Mouse (Mus musculus): ENCODE measurements around the gene 2410004B18Rik. TPM values are rescaled to one million over a fixed set of nuclear protein-coding genes. Genes with fewer than 3 reads are reported as not detected.

2410004B18Rik gene
- polyA plus RNA-seq, 1 experiment from 2014 or later = 10.1 TPM

DNA sequence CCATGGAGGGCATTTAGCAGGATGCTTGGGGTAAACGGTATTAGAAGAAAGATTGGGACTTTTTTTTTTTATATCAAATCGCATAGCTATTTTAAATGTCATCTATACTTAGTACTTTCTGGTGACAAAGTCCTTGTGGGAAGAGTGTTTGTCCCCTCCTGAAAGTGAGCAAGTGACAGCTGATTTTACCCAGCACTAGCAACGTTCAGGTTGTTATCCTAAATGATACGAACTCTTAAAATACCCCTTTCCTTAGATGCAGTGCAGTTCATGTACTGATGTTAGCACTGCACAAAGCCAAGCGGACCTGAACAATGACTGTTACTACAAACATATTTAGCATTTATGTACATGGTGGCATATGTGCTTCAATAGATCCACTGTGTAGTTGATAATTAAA, 29.0 kb downstream of the 2410004B18Rik start:
- ATAC-seq (no peak), DNase-seq (no peak)
- no peak overlapping the region for H3K9ac ChIP-seq (replicated peaks)
- H3K4me2 ChIP-seq (ENCODE audit: low read depth, low read length) = no peak overlapping the region
- H3K4me1 ChIP-seq (ENCODE audit: insufficient read depth) = peaks cover 10% of the 10 kb centered on the region
- H3K27ac ChIP-seq (ENCODE audit: low read depth) = no peak overlapping the region
- H3K36me3 ChIP-seq (replicated peaks; ENCODE audit: insufficient read depth, low read length) = no peaks in the 10 kb centered on the region
- TF ChIP-seq CTCF (IDR thresholded peaks at IDR 0.05; ENCODE audit: low read depth) (no peak), EP300 (IDR thresholded peaks at IDR 0.05; ENCODE audit: low read depth) (no peak)
- H3K4me3 ChIP-seq (ENCODE audit: low read depth, low read length) = no peak overlapping the region
- H3K9me3 ChIP-seq (ENCODE audit: low read length) = no peaks in the 10 kb centered on the region
- 80% methylated on average over 5 of the region's 5 CpGs for WGBS (ENCODE audit: insufficient replicate concordance)
- 0 out of 2 replicates have a peak, but pooled peaks cover 4% of the 10 kb centered on the region for H3K27me3 ChIP-seq (ENCODE audit: insufficient read depth, low read length)

DNA sequence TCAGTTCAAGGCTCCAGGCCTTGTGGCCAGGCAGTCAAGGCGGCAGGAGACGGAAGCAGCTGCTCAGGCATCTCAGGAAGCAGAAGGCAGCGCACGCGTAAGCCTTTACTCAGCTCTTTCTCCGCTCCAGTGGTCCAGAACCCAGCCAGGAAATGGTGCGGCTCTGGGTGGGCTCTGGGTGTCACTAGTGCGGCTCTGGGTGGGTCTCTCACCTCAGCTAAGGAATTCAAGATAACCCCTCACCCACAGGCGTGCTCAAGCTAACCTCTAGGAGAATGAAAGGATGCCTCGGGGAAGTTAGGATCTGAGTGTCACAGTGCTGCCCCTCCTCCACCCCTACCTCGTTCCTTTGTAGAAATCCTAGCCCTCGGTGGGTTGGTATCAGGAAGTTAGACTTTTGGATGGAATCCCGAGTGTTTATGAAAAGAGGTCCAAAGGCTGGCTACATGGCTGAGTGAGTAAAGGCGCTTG, 31.3 kb downstream of the 2410004B18Rik start:
- no peak overlapping the region for H3K4me3 ChIP-seq (ENCODE audit: low read depth, low read length)
- no peaks in the 10 kb centered on the region for H3K27me3 ChIP-seq (ENCODE audit: insufficient read depth, low read length)
- DNase-seq = peak; percentile 27
- ATAC-seq = peak; percentile 18; the same call in 1 of the 2 replicates
- 30% methylated on average over 14 of the region's 14 CpGs for WGBS (ENCODE audit: insufficient replicate concordance)
- no peak for TF ChIP-seq EP300 (IDR thresholded peaks at IDR 0.05; ENCODE audit: low read depth)
- TF ChIP-seq CTCF (IDR thresholded peaks at IDR 0.05; ENCODE audit: low read depth) = no peak
- no peak overlapping the region for H3K27ac ChIP-seq (ENCODE audit: low read depth)
- peaks cover 2% of the 10 kb centered on the region; the same call in 1 of the 2 replicates for H3K9me3 ChIP-seq (ENCODE audit: low read length)
- 0 out of 2 replicates have a peak, but pooled peaks cover 4% of the 10 kb centered on the region for H3K4me1 ChIP-seq (ENCODE audit: insufficient read depth)
- no peak overlapping the region for H3K9ac ChIP-seq (replicated peaks)
- H3K4me2 ChIP-seq (ENCODE audit: low read depth, low read length) = 0 out of 2 replicates have a peak overlapping the region, but pooled peaks have one; percentile 23
- no peaks in the 10 kb centered on the region for H3K36me3 ChIP-seq (replicated peaks; ENCODE audit: insufficient read depth, low read length)

GRCm38 (mm10) chr3:145971501-145971900, 33.7 kb downstream of the 2410004B18Rik start:
- H3K36me3 ChIP-seq (replicated peaks; ENCODE audit: insufficient read depth, low read length) = no peaks in the 10 kb centered on the region
- H3K27me3 ChIP-seq (ENCODE audit: insufficient read depth, low read length) = no peaks in the 10 kb centered on the region
- TF ChIP-seq CTCF (IDR thresholded peaks at IDR 0.05; ENCODE audit: low read depth) (no peak), EP300 (IDR thresholded peaks at IDR 0.05; ENCODE audit: low read depth) (no peak)
- no peak for ATAC-seq
- H3K4me1 ChIP-seq (ENCODE audit: insufficient read depth) = no peaks in the 10 kb centered on the region
- no peak for DNase-seq
- no peak overlapping the region for H3K4me3 ChIP-seq (ENCODE audit: low read depth, low read length)
- H3K27ac ChIP-seq (ENCODE audit: low read depth) = no peak overlapping the region
- H3K9ac ChIP-seq (replicated peaks) = no peak overlapping the region
- H3K9me3 ChIP-seq (ENCODE audit: low read length) = peaks cover 10% of the 10 kb centered on the region; the same call in 1 of the 2 replicates
- H3K4me2 ChIP-seq (ENCODE audit: low read depth, low read length) = no peak overlapping the region
- WGBS (ENCODE audit: insufficient replicate concordance) = 69% methylated on average over 10 of the region's 10 CpGs

DNA sequence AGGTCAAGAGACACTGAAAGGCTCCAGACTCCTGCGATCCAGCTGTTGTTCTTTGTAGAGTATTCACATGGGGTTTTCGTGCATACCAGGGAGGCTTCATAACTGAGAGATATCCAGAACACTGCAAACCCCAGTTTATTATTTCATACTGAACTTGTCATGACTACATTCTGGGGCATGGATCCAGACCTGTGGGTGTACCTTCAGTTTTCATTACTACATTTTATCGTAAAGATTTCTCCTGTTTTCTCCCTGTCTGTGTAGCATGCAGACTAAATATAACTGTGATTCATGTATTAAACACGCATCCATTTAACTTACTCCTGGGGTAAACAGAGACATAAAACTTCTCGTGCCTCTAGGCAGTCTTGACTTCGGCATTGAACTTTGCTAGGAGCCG, 37.2 kb downstream of the 2410004B18Rik start:
- no peak overlapping the region for H3K4me3 ChIP-seq (ENCODE audit: low read depth, low read length)
- TF ChIP-seq CTCF (IDR thresholded peaks at IDR 0.05; ENCODE audit: low read depth) (no peak), EP300 (IDR thresholded peaks at IDR 0.05; ENCODE audit: low read depth) (no peak)
- peaks cover 10% of the 10 kb centered on the region; the same call in 1 of the 2 replicates for H3K9me3 ChIP-seq (ENCODE audit: low read length)
- no peak overlapping the region for H3K9ac ChIP-seq (replicated peaks)
- no peak overlapping the region for H3K27ac ChIP-seq (ENCODE audit: low read depth)
- no peaks in the 10 kb centered on the region for H3K27me3 ChIP-seq (ENCODE audit: insufficient read depth, low read length)
- DNase-seq = no peak
- H3K4me1 ChIP-seq (ENCODE audit: insufficient read depth) = no peaks in the 10 kb centered on the region
- H3K4me2 ChIP-seq (ENCODE audit: low read depth, low read length) = no peak overlapping the region
- H3K36me3 ChIP-seq (replicated peaks; ENCODE audit: insufficient read depth, low read length) = no peaks in the 10 kb centered on the region
- ATAC-seq = no peak
- 83% methylated on average over 7 of the region's 7 CpGs for WGBS (ENCODE audit: insufficient replicate concordance)

GRCm38 (mm10) chr3:145985333-145985925, 47.6 kb downstream of the 2410004B18Rik start:
- TF ChIP-seq CTCF (IDR thresholded peaks at IDR 0.05; ENCODE audit: low read depth) (no peak), EP300 (IDR thresholded peaks at IDR 0.05; ENCODE audit: low read depth) (0 out of 2 replicates have a peak, but pooled peaks have one; percentile 19)
- WGBS (ENCODE audit: insufficient replicate concordance) = 39% methylated on average over 7 of the region's 7 CpGs
- no peaks in the 10 kb centered on the region for H3K36me3 ChIP-seq (replicated peaks; ENCODE audit: insufficient read depth, low read length)
- peak overlapping the region; percentile 48 for H3K27ac ChIP-seq (ENCODE audit: low read depth)
- 0 out of 2 replicates have a peak overlapping the region, but pooled peaks have one; percentile 18 for H3K4me2 ChIP-seq (ENCODE audit: low read depth, low read length)
- no peak overlapping the region for H3K9ac ChIP-seq (replicated peaks)
- DNase-seq = no peak
- H3K4me3 ChIP-seq (ENCODE audit: low read depth, low read length) = no peak overlapping the region
- ATAC-seq = no peak
- peaks cover 25% of the 10 kb centered on the region for H3K27me3 ChIP-seq (ENCODE audit: insufficient read depth, low read length)
- no peaks in the 10 kb centered on the region for H3K9me3 ChIP-seq (ENCODE audit: low read length)
- peaks cover 3% of the 10 kb centered on the region for H3K4me1 ChIP-seq (ENCODE audit: insufficient read depth)

- 58% methylated on average over 6 of the region's 6 CpGs for WGBS (ENCODE audit: insufficient replicate concordance)
- Histone ChIP-seq H3K9me3 (ENCODE audit: low read length) (no peaks in the 10 kb centered on the region), H3K36me3 (replicated peaks; ENCODE audit: insufficient read depth, low read length) (no peaks in the 10 kb centered on the region), H3K9ac (replicated peaks) (no peak overlapping the region), H3K4me2 (ENCODE audit: low read depth, low read length) (no peak overlapping the region), H3K4me3 (ENCODE audit: low read depth, low read length) (no peak overlapping the region), H3K4me1 (ENCODE audit: insufficient read depth) (peaks cover 3% of the 10 kb centered on the region), H3K27ac (ENCODE audit: low read depth) (no peak overlapping the region; the same call in 1 of the 2 replicates), H3K27me3 (ENCODE audit: insufficient read depth, low read length) (peaks cover 25% of the 10 kb centered on the region)
- TF ChIP-seq CTCF (IDR thresholded peaks at IDR 0.05; ENCODE audit: low read depth) (no peak), EP300 (IDR thresholded peaks at IDR 0.05; ENCODE audit: low read depth) (no peak)
- ATAC-seq (no peak), DNase-seq (no peak)
Observed at GRCm38 (mm10) chr3:145986317-145987001, 48.6 kb downstream of the 2410004B18Rik start.

Measured in liver, postnatal 0 days (tissue).